Mouse (Mus musculus) neural tube, embryonic 13.5 days (tissue): ENCODE data around the gene Paics. TPM values are rescaled to one million over a fixed set of nuclear protein-coding genes. Genes with fewer than 3 reads are reported as not detected.
A peak's percentile ranks its signal among the peaks of the same experiment; 100 is the strongest.
"Not testable (repeated sequence)": the region's sequence is repeated elsewhere in the genome, so short reads cannot be mapped to it uniquely, and the experiment has no call there.

Source experiments
- ATAC-seq: fragments of 200-750 bp; cut with Nextera tagmentation; 2 replicates; pipeline ENCODE4 v1.8.0; 2017; ENCODE audit warnings: low read depth, mild to moderate bottlenecking, moderate TSS enrichment, moderate library complexity
- H3K27ac ChIP-seq: fragments of 300-500 bp; sonication (generic); replicated peaks from 2 replicates; pipeline ENCODE4 v1.5.1; 2015; ENCODE audit warnings: moderate library complexity, mild to moderate bottlenecking, inconsistent platforms
- H3K27me3 ChIP-seq: fragments of 300-500 bp; sonication (generic); 2 replicates; pipeline ENCODE4 v1.6.1; 2015; ENCODE audit warnings: mild to moderate bottlenecking, inconsistent platforms
- H3K36me3 ChIP-seq: fragments of 300-500 bp; sonication (generic); 2 replicates; pipeline ENCODE4 v1.6.1; 2015; ENCODE audit warnings: mild to moderate bottlenecking, inconsistent platforms
- H3K4me1 ChIP-seq: fragments of 300-500 bp; sonication (generic); replicated peaks from 2 replicates; pipeline ENCODE4 v1.6.1; 2015; ENCODE audit warnings: inconsistent platforms
- H3K4me2 ChIP-seq: fragments of 300-500 bp; sonication (generic); 2 replicates; pipeline ENCODE4 v1.6.1; 2015; ENCODE audit warnings: inconsistent platforms, mild to moderate bottlenecking, moderate library complexity
- H3K4me3 ChIP-seq: fragments of 300-500 bp; sonication (generic); 2 replicates; pipeline ENCODE4 v1.5.1; 2015; ENCODE audit warnings: mild to moderate bottlenecking, inconsistent platforms
- H3K9ac ChIP-seq: fragments of 300-500 bp; sonication (generic); 2 replicates; pipeline ENCODE4 v1.6.1; 2015; ENCODE audit warnings: moderate library complexity, mild to moderate bottlenecking, inconsistent platforms
- H3K9me3 ChIP-seq: fragments of 300-500 bp; sonication (generic); 2 replicates; pipeline ENCODE4 v1.6.1; 2016; ENCODE audit warnings: inconsistent platforms
- WGBS: fragments of 180-500 bp; shearing (Covaris S2); methylation state at CpG from one replicate; pipeline ENCODE4 v1.1.7; 2015; 5-methylcytosine and 5-hydroxymethylcytosine counted together
- polyA plus RNA-seq: library from polyadenylated mRNA; unstranded; fragments of >200 nt; fragmentation: Nextera tagmentation; extraction: Ambion mirVana; gene quantifications from 2 replicates; pipeline ENCODE4 v1.2.1, GENCODE M21; 2015

The Paics gene
- polyA plus RNA-seq, 1 experiment from 2014 or later: 178 TPM

DNA sequence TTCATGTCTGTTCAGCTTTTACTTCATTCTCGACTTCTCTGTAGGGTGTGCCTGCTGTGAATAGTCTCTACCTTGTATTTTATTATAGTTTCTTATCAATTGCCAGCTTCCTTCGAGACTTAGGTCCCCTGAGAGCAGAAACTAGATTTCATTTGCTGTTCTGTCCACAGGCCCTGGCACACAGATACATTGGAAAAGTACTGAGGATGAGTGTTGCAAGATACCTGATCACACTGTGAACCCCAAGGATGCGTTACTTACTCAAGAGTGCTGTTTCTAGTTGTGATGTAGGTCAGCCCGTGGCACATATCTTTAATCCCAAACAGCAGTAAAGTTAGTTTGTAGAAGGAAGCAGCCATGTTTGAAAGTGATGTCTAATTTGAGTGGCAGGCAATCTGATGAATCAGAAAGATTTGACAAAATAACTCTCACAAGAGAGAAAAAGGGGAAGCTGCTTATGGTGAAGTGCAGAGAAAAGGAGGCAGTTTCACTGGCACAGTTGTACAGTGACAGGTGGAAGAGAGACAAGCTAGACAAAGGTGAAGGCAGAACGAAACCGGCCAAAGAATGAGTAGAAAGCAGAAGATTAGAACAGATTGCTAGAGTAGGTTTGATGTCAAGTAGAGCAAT is 3.3 kb downstream of the Paics start:
- H3K9ac ChIP-seq: no peak overlapping the region
- ATAC-seq: no peak
- no peaks in the 10 kb centered on the region for H3K9me3 ChIP-seq
- peaks cover 41% of the 10 kb centered on the region for H3K4me1 ChIP-seq
- no peaks in the 10 kb centered on the region for H3K27me3 ChIP-seq
- no peak overlapping the region for H3K4me3 ChIP-seq
- no peak overlapping the region for H3K27ac ChIP-seq
- 82% methylated on average over 6 of the region's 6 CpGs for WGBS
- peaks cover 32% of the 10 kb centered on the region for H3K36me3 ChIP-seq
- H3K4me2 ChIP-seq: no peak overlapping the region

DNA sequence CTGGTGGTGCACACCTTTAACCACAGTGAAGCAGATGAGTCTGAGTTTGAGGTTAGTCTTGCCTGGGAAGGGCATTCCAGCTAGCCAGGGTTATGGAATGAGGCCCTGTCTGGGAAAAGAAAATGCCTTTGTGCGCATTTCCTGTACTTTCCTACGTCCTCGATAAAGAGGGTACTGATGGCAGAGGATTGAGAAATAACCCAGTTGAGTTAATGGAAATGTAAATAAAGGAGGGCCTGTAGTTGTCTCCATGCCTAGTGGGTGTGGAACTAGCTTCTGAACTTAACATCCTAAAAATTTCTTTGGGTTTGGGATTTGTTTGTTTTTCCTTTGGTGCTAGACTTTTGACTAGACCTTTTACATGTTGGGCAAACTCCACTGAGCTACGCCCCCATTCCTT is 4.4 kb downstream of the Paics start:
- Histone ChIP-seq H3K27ac (no peak overlapping the region), H3K4me2 (no peak overlapping the region), H3K36me3 (peaks cover 41% of the 10 kb centered on the region), H3K27me3 (no peaks in the 10 kb centered on the region), H3K9me3 (no peaks in the 10 kb centered on the region), H3K4me1 (peaks cover 30% of the 10 kb centered on the region), H3K4me3 (no peak overlapping the region), H3K9ac (no peak overlapping the region)
- WGBS: 84% methylated on average over 4 of the region's 4 CpGs
- ATAC-seq: no peak

DNA sequence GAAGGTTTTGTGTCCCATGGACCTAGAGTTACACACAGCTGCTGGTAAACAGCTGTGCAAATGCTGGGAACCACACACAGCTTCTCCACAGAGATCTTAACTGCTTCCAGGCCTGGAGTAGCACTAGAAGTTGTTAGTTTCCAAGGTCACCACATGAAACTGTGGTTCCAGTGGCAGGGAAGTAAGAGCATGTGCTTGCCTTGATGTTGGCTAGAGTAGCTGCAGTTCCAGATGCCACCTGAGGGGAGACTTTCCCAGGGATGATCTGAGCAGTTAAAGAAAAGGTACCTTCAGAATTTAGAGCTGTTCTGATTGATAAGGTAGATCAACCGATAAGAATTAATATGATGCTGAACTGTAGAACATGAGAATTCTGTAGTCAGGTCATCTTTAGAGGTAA is 6.8 kb downstream of the Paics start:
- no peak overlapping the region for H3K9ac ChIP-seq
- ATAC-seq: no peak
- peaks cover 62% of the 10 kb centered on the region for H3K36me3 ChIP-seq
- H3K4me1 ChIP-seq: peaks cover 18% of the 10 kb centered on the region
- H3K9me3 ChIP-seq: no peaks in the 10 kb centered on the region
- no peak overlapping the region for H3K27ac ChIP-seq
- H3K4me3 ChIP-seq: no peak overlapping the region
- H3K4me2 ChIP-seq: no peak overlapping the region
- 93% methylated on average over 1 of the region's 1 CpGs for WGBS
- H3K27me3 ChIP-seq: no peaks in the 10 kb centered on the region

DNA sequence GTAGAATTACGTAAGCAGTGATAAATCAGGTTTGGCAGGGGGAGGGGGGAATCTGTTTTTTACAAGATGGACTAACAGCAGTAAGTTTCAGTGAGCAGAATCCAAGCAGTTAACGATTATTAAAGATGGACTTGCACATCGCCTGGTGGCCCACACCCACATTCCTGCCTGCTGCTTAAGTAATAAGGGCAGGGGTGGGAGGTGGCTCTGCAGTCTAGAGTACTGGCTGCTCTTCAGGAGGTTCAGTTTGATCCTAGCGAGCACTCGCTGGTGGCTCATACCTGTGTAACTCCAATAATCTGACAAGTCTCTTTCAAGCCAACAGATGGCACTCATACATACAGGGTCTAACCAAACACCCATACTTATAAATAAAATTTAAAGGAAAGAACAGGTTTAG is 8.5 kb downstream of the Paics start:
- Histone ChIP-seq H3K4me3 (no peak overlapping the region), H3K9me3 (no peaks in the 10 kb centered on the region), H3K27ac (no peak overlapping the region), H3K27me3 (no peaks in the 10 kb centered on the region), H3K36me3 (peaks cover 77% of the 10 kb centered on the region), H3K4me2 (no peak overlapping the region), H3K4me1 (0 out of 2 replicates have a peak, but pooled peaks cover 5% of the 10 kb centered on the region), H3K9ac (no peak overlapping the region)
- ATAC-seq: no peak
- 88% methylated on average over 5 of the region's 5 CpGs for WGBS

DNA sequence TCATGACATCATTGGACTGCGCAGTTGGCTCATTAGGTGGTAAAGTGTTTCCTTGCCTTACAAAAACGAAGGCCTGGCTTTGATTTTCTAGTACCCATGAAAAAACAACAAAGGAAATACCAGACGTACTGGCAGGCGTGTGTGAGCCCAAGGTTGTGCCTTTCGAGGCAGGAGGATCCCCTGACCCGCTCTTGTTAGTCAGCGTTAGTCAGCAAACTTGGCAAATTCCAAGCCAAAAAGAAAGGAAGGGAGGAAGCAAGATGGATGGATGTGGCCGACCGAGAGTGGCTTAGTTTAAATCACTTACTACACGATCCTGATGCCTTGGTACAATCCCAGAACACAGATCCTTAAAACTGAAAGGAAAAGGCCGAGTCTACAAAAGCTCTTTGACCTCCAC is 11.4 kb downstream of the Paics start:
- Histone ChIP-seq H3K9ac (no peak overlapping the region), H3K27me3 (no peaks in the 10 kb centered on the region), H3K36me3 (peaks cover 84% of the 10 kb centered on the region), H3K4me1 (no peaks in the 10 kb centered on the region), H3K4me2 (no peak overlapping the region), H3K4me3 (no peak overlapping the region), H3K9me3 (no peaks in the 10 kb centered on the region), H3K27ac (no peak overlapping the region)
- WGBS: 80% methylated on average over 11 of the region's 11 CpGs
- ATAC-seq: no peak

DNA sequence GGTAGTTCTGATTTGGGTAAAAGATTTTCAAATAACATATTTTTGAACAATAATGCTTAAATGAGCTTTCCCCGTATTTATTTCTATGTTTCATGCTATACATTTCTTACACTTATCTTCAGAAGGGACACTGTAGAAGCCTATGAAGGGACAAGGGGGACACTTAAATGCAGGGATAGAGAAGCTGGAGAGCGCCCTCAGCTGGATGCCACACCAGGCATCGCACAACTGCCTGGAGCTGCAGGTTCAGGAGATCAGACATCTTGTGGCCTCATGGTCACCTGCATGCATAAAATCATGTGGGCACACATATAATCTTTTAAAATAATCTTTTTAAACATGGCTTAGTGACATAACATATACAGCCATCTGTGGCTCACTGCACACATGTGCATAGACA is 13.5 kb downstream of the Paics start:
- Histone ChIP-seq H3K4me1 (no peaks in the 10 kb centered on the region), H3K4me3 (no peak overlapping the region), H3K9ac (no peak overlapping the region), H3K27ac (no peak overlapping the region), H3K36me3 (peaks cover 82% of the 10 kb centered on the region), H3K27me3 (no peaks in the 10 kb centered on the region), H3K9me3 (no peaks in the 10 kb centered on the region), H3K4me2 (no peak overlapping the region)
- ATAC-seq: no peak
- 92% methylated on average over 3 of the region's 3 CpGs for WGBS

DNA sequence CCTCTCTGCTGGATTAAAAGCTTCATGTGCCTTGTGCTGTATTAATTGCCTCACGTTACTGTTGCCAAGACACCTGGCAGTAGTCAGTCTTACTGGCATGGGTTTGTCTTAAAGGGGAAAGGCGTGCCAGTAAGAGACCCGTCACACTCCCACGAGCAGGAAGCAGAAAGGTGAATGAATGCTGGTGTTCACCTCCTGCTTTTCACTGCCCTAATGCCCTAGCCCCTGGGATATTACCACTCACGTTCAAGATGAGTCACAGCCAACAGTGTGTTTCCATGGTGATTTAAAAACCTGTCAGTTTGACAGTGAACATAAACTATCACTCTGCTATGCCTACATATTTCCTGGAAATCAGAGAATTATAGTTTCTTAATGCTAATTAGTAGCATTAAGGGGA is 18.1 kb downstream of the Paics start:
- Histone ChIP-seq H3K36me3 (peaks cover 52% of the 10 kb centered on the region), H3K4me3 (no peak overlapping the region), H3K4me2 (no peak overlapping the region), H3K9me3 (no peaks in the 10 kb centered on the region), H3K4me1 (peaks cover 10% of the 10 kb centered on the region), H3K27me3 (no peaks in the 10 kb centered on the region), H3K27ac (no peak overlapping the region), H3K9ac (no peak overlapping the region)
- 85% methylated on average over 5 of the region's 5 CpGs for WGBS
- ATAC-seq: no peak

DNA sequence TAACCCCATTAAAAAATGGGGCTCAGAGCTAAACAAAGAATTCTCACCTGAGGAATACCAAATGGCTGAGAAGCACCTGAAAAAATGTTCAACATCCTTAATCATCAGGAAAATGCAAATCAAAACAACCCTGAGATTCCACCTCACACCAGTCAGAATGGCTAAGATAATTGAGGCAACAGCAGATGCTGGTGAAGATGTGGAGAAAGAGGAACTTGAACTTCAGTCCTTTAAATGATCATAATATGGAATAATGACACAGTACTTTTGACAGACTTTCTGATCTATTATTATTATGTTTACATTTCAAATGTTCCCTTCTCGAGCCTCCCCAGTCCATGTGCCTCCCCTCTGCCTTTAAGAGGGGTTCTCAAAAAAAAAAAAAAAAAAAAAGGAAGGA is 20.0 kb downstream of the Paics start:
- Histone ChIP-seq H3K4me1 (peaks cover 21% of the 10 kb centered on the region), H3K36me3 (peaks cover 37% of the 10 kb centered on the region)
- not testable (repeated sequence) for H3K9ac ChIP-seq, ATAC-seq, H3K4me2 ChIP-seq, H3K9me3 ChIP-seq, H3K27ac ChIP-seq, H3K4me3 ChIP-seq, H3K27me3 ChIP-seq
- WGBS: 96% methylated on average over 1 of the region's 1 CpGs

DNA sequence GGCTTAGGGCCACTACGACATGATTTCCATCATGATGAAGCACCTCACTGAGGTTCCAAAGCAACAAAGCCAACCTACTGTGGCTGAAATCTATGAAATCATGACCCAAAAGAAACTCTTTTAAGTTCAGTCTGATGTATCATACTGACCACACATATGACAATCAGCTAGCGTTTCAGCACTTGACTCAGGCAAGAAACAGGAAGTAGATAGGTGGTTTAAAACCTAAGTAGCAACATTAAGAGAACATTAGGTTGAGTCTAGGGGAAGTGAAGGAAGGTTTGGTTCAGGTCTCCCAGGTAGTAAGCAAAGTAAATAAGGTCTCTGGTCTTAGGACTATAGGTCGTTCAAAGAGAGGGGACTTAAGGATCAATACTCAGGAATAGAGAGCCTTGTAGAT is 22.4 kb downstream of the Paics start:
- H3K4me1 ChIP-seq: peaks cover 24% of the 10 kb centered on the region
- H3K27ac ChIP-seq: no peak overlapping the region
- H3K4me3 ChIP-seq: peak overlapping the region; percentile 70
- H3K4me2 ChIP-seq: peak overlapping the region; percentile 94
- ATAC-seq: no peak
- no peaks in the 10 kb centered on the region for H3K27me3 ChIP-seq
- 70% methylated on average over 3 of the region's 3 CpGs for WGBS
- H3K9me3 ChIP-seq: no peaks in the 10 kb centered on the region
- peaks cover 35% of the 10 kb centered on the region for H3K36me3 ChIP-seq
- H3K9ac ChIP-seq: peak overlapping the region; percentile 82

DNA sequence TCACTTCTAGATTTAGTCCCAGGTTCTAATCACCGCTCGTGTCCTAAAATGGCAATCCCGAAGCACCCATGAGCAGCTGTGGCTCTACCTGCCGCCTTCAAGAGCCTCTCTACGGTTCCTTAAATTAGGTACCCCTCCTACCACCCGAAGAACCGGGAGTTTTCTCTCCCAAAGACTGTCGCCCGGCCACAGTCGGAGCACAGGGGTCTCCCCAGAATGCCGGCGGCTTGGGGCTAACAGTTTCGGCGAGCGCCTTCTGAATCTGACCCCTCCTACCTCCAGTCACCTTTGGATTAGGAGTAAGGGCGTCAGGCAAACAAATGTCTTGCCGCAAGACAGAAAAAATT is 23.1 kb downstream of the Paics start:
- Histone ChIP-seq H3K4me2 (peak overlapping the region; percentile 94), H3K27ac (no peak overlapping the region), H3K9me3 (no peaks in the 10 kb centered on the region), H3K4me3 (peak overlapping the region; percentile 70), H3K9ac (peak overlapping the region; percentile 82), H3K36me3 (peaks cover 34% of the 10 kb centered on the region), H3K4me1 (peaks cover 24% of the 10 kb centered on the region), H3K27me3 (no peaks in the 10 kb centered on the region)
- 5% methylated on average over 17 of the region's 17 CpGs for WGBS
- ATAC-seq: peak; percentile 47; the same call in 1 of the 2 replicates

DNA sequence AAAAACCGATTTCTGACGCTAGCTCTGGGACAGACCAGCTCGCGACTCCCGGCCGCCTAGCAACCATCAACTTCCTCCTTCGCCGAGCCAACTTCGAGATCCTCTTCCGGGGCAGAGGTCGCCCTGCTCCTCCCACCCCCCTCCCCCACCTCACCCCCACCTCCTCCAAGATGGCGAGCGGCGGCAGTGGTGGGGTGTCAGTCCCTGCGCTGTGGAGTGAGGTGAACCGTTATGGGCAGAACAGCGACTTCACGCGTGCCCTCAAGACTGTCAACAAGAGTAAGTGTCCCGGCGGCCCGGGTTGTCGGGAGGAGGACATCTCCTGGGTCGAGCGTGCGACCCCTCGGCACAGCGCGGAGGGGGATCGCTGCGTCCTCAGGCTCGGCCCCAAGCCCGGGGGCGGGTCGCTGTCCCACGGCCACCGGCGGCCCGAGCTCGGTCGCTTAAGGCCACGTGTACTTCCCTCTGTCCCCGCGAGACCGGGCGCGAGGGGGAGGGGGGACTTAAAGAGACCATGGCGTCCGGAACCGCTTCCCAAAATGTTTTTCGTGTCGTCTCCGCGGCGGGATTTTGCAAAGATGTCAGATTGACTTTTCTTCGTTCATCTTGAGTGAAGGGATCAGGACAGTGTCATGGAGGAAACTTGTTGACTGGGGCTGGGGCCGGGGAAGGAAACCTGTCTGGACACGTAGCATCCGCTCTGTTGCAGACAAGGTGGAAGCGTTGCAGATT is 23.6 kb downstream of the Paics start, which contains the start of gene Srp72:
Gene Srp72, plus strand, starts transcription at position 130 of the 732 bp plus-strand sequence.
- peak within 1 kb of the TSS; percentile 82 for H3K9ac ChIP-seq

DNA sequence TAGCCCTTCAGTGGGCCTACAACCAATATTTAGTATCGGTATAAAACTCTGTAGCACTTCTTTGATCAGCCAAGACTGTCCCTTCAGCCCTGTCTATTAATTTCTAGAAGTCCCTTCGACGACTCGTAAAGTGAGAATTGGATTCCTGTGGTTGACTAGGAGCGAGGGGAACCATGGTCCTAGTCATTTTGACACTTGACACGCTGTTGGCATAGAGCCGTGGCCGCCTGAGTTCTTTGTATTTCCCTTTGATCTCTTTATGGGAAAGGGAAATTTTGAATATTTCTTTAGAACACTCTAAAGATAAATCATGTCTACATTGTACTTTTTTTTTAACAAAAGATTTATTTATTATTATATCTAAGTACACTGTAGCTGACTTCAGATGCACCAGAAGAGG is 24.6 kb downstream of the Paics start:
- 90% methylated on average over 8 of the region's 8 CpGs for WGBS

More for the DNA sequence above, 23.6 kb downstream of the Paics start, which contains the start of gene Srp72:
- H3K4me3 ChIP-seq: peak within 1 kb of the TSS; percentile 70
- H3K4me1 ChIP-seq: peaks cover 24% of the 10 kb centered on the region
- H3K36me3 ChIP-seq: peaks cover 37% of the 10 kb centered on the region
- H3K27me3 ChIP-seq: no peaks in the 10 kb centered on the region
- peak; percentile 94 for ATAC-seq
- WGBS: under 1% methylated on average over 60 of the region's 60 CpGs
- peak within 1 kb of the TSS; percentile 94 for H3K4me2 ChIP-seq
- peak within 1 kb of the TSS; percentile 90 for H3K27ac ChIP-seq
- no peaks in the 10 kb centered on the region for H3K9me3 ChIP-seq

More for the DNA sequence above, 24.6 kb downstream of the Paics start:
- ATAC-seq: no peak
- H3K27ac ChIP-seq: no peak overlapping the region
- H3K9me3 ChIP-seq: no peaks in the 10 kb centered on the region
- H3K4me2 ChIP-seq: peak overlapping the region; percentile 94
- peaks cover 41% of the 10 kb centered on the region for H3K36me3 ChIP-seq
- peaks cover 24% of the 10 kb centered on the region for H3K4me1 ChIP-seq
- H3K9ac ChIP-seq: no peak overlapping the region; the same call in 1 of the 2 replicates
- H3K27me3 ChIP-seq: no peaks in the 10 kb centered on the region
- H3K4me3 ChIP-seq: peak overlapping the region; percentile 70
